Mouse (Mus musculus) CD4-positive, CD25-positive, alpha-beta regulatory T cell, adult 4 months (primary cell): ENCODE results near the gene Tmem200a. TPM values are rescaled to one million over a fixed set of nuclear protein-coding genes. Genes with fewer than 3 reads are reported as not detected.

Source experiments
- ATAC-seq: one replicate; pipeline ENCODE4 v1.8.0; 2017
- polyA plus RNA-seq, 2 experiments: library from polyadenylated mRNA; unstranded; fragments of 100-300 nt; shearing (Covaris generic); gene quantifications; one replicate each; pipeline ENCODE4 v1.2.1; 2017

Tmem200a gene
- polyA plus RNA-seq: not detected

DNA sequence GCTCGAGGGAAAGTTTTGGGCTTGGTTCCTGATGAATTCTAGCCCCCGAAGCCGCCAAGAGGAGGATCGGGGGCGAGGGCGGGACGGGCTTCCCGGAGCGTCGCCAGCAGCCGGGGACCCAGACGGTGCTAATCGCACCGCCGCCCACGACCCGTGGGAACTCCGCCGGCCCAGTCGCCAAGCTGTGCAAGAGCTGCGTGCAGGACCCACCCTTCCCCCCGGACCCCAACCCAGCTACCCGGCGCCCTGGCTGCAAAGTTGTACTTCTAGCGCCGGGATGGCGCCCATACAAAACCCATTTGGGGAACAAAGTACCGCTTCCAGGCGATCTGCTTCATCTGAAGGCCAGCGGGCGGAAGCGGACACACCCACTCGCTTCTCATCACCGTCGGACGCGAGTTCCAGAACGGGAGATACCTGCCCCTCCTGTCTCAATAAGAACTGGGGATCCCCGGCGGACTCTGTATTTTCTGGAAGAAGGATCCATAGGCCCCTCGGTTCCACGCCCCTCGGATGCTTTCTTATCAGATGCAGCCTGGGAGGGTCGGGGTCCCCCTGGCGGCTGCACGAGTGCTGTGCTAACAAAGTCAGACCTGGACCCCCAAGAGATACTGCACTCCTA is at the start of gene Tmem200a:
Gene Tmem200a (minus strand): TSS at position 532 of the 622 bp plus-strand sequence.
- ATAC-seq: no peak

DNA sequence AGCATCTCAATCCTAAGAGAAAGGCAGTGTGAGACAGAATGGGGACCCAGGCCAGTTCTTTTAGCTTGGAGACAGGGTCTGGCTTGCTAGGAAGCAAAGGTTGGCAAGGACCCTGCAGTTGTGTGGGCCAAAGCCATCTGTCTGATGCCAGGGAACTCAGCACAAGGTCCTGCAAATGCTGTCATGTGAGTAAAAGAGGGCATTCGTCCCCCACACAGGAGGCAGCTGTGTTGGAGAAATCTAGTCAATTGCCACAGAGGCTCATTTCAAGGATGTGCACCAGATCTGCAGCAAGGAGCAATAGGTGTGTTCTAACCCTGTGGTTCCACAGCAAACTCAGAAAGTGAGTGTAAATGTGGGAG is 41.0 kb upstream of the Tmem200a start:
- ATAC-seq: no peak

DNA sequence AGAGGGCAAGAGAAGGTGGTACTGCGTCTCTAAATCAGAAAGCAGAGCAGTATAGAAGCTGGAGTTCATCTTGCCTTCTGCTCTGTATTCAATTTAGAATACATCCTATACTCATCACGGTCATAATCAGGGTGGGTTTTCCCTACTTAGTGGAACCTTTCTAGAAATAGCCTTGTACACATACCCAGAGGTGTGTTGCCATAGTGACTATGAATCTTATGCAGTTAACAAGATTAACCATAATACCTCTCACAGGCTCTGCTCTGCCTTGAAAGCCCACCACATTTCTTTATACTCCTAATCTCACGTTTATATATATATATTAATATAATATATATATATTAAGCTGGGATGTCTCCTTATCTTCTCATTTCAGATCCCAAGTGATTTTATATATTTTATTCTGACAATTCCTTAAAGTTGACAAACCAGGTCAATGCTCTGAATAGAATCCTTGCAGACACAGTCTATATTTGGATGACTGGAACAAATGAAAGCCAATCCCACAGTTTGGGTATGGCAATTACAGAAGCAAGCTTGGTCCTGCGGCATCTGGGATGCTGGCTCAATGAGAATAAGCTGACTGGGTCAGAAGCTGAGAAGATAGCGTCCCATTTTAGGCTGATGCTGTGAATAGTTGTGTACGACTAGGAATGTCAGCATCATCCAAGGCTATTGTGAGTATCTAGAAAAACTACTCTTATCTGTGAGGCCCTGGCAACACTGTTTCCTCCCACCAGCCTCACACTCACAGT is 40.4 kb upstream of the Tmem200a start:
- no peak for ATAC-seq

DNA sequence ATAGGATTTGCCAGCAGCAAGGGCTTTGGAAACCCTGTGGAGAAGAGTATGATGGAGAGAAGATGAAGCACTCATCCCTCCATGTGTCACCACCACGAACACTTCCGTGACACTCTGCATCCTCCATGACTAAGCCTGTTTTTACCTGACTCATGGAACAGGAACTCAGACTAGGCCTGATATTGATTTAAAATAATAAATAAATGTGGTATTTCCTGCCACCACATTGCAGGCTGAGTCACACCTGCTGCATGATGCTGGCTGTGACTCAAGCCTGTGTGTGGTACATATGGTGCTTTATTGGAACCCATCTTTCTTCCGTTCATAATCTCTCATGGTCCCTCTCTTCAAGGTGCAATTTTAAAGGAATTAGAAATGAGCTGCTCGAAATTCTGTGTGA is 35.6 kb upstream of the Tmem200a start:
- ATAC-seq: no peak

DNA sequence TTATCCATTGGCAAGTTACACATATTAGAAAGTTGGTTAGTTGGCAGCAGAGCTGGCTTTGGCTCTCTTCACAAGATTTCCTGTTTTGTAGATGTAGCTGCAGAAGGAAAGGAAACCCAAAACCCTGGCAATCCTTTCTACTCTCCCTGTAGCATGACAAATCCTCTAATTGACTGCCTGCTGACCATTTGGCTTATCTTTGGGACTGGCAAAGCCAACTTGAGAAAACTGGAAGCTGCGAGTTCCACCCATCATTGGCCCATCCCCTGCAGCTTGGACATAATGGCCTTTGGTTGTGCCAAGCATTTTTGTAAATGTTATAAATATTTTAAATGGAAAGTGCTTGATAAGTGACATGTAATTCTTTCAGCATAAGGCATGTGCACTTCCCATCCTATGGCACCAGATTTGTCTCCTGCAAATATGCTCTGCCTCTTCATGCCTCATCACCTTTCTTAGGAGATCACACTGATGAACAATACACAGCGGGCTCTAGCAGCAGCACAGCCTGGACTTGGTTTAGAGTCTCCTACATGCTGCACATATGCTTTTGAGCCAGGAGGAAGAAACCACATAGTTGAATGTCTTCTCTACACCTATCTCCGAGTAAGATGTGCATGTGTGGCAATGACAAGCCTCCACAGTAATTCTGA is 24.6 kb upstream of the Tmem200a start:
- no peak for ATAC-seq

DNA sequence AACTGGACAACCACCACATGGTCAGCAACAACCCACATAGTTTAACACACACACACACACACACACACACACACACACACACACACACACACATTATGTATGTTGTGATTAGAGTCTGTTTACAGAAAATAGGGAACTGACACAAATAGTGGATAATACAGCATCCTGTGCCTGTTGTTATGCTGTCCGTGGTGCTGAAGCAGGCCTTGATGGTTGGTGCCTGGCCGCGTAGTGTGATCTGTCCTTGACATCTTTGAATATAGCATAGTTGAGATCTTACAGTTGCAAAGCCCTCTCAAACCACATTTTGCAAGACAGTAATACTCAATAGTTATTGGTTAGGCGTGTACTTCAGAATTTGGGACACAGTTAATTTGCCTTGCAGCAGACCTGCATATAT is 3.2 kb upstream of the Tmem200a start:
- no peak for ATAC-seq

DNA sequence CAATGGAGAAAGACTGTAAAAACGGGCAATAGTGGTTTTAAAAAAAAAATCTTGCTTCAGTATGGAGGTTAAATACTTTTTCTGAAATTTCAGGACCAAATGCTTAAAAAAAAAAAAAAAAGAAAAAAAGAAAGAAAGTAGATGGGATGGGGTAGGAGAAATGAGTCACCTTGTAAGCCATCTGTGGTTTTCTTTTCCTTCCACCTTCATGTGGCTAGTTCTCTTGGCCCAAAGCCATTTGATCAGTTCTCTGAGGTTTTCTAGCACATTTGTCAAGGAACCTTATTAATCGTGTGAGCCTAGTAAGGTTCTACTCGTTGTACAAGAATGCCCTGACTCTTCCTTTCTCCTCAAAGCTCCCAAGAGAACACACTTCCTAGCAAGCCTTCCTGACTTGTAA is 826 bp upstream of the Tmem200a start:
- no peak for ATAC-seq

DNA sequence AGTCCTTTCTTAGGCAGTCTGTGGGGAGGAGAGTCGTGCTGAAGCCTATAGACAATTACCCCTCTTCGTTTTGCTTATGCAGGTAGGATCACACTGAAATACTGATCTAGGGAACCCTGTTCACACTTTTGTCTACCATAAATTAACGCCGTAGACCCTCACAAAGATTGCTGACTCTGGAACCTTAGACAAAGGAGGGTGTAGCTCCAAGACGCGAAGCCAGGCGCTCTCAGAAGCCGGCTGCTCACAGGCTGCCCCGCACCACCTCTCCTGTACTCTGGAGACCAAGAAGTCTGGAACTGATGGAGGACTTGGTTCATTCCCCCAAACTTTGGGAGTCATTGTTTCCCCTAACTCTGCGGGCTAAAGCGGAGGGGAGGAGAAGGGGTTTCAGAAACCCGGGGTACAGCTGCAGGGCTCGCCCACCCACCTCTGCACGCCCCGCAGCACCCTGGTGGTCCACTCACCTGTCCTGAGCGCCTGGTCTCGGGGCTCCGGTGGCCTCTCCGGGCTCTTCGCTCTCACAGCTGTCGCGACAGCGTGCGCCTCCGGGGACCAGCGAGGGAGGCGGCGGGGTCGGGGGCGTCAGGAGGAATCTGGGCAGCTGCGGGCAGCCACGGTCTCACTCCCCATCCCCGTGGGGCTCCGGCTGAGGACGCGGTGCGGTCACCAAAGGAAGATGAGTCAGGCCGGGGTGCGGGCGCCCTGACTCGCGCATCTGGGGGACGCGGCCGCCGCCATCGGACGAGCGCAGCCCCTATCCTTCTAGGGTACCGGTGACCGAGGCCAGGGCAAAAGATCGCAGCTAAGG is 976 bp downstream of the Tmem200a start, which contains the start of gene Gm9767:
Gene Gm9767 (plus strand): TSS at position 585 of the 811 bp plus-strand sequence.
- ATAC-seq: no peak

DNA sequence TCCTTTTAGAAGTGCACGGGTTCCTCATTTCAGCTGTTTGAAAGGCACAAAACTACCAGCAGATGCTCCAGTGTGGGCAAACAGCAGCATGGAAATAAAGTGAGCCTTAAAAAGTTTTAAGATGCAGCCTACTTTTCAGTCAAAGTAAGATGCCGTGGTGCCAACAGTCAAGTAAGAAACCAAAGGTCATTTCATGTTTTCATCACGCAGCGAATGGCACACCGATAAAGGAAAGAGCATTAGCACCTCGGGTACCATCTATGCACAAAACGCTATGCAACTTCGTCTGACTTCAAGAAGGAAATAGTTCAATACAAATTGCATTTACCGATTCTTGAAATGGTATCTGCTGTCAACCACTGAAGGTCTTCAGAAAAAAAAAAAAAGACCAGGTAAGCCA is 1.9 kb downstream of the Tmem200a start:
- no peak for ATAC-seq

DNA sequence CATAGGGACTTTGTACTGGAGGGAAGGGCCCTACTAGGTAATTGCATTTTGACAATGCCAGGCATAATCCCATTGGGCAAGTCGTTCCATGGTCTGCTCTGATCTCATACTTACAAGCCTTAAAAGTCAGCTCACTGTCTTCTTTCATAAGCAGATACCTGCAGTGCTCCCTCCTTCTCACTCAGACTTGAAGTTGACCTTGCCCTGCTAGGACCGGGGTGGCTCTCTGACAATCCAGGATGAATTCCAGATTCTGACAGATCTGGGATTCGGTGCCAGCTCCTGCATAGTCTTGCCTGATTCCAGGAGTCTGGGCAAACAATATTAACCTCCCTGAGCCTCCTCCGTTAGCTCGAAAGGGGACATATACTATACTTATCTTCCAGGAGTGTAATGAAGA is 6.9 kb downstream of the Tmem200a start:
- ATAC-seq: no peak

DNA sequence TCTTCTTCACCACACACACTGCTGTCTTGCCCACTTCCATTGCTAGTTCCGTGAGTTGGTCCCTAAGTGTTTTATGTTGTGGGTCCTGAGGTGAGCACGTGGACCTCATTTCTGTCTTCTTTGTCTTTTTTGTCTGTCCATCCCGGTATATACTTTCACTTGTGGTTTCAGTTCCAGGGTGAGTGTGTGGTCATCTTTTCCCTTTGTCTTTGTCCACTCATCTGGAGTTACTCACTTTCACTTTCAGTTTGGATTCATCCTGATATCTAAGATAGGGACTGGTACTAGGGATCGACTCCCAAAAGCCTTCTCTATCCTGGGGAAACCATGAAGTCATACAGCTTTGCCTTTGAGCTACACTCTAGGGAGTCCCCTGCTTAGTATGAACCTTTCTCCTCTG is 15.8 kb downstream of the Tmem200a start:
- ATAC-seq: no peak

DNA sequence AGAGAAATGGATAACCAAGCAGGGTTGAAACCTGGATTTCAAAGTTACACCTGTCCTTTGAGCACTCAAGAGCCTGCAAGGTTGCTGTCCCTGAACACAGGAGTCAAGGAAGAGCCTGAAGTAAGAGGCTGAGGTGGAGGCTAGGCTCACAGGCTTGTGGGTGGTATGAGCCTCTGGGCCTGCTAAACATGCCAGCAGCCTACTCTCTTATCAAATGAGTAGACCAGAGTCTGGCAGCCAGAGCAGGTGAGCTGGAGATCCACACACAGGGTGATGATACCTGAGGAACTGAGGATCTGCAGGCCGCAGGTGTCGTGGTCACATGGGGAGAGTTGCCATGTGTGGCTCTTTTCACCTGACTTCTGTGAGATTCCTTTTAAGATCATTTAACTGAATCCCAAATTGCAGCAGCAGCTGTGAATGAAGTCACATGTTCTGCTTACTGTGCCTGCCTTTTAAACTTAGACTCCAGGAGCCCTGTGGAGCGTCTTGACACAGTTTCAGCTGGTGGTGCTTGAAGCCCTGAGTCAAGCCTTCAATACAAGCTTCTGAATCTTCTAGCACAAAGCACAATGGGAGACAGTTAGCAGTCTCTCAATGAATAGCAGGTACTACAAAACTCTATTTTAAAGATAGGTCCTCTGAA is 19.1 kb downstream of the Tmem200a start:
- no peak for ATAC-seq

DNA sequence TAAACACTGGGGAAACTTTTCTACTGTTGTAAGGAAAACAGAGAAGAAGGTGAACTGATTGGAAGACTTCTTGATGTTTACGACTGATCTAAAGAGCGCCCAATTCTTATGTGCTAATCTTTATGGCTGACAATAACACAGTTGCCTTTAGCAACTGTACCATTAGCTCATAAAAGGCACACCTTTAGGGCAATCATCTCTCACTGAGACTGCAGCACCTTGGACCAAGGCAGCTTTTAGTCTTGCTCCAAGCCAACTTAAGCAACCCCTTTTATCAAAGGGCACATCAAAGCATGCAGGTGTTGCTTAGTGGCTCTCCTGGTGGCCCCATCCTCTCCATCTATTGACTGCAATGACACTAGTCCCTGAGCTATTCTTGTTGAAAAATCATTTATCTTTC is 27.7 kb downstream of the Tmem200a start:
- no peak for ATAC-seq

DNA sequence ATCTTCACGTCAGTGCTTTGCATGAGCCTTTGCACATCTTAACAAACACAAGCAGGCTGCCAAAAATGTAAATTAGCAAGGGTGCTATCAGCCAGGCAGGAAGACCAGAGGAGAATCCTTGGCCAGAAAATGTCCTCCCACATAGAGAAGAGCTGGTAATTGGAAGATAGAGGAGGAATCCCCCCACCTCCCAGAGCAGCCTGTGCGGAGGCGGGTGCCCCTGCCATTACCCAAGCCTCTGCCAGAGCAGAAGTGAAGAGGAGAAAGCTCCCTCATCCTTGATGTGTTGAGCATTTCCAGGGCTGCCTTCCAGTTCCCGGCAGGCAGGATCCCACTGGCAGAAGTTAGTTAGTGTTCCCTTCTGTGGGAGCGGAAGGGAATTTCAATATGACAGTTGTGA is 43.9 kb downstream of the Tmem200a start:
- no peak for ATAC-seq

DNA sequence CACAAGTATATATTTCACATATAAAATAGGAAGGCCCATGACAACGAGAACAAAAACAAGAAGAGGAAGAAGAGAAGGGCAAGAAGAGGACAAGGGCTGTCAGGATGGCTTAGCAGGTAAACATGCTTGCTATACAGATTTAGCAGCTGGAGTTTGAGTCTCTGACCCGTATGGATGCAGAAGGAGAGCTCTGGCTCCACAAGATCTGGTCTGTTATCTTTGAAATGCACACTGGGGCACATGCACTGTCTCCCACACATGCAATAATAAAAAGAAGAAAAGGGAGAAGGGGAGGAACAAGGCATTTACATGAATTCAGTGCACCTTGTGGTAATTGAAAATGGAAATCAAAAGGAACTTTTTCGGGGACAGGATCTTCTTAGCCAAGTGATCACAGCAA is 60.1 kb downstream of the Tmem200a start:
- ATAC-seq: no peak

DNA sequence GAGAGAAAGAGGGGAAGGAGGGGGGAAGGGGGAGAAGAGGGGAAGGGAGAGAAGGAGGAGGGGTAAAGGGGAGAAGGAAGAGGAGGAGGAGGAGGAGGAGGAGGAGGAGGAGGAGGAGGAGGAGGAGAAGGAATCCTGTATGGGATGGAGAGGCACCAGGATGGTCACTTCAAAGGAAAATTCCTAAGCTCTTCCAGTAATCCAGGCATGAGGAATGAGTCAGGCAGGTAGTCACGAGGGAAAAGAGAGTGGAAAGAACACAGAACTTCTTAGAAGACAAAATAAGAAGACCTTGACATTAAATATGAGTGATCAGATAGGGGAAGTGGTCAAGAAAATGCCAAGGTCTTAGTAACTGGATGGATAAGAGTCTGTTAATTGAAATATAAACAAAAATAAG is 64.6 kb downstream of the Tmem200a start:
- no peak for ATAC-seq

DNA sequence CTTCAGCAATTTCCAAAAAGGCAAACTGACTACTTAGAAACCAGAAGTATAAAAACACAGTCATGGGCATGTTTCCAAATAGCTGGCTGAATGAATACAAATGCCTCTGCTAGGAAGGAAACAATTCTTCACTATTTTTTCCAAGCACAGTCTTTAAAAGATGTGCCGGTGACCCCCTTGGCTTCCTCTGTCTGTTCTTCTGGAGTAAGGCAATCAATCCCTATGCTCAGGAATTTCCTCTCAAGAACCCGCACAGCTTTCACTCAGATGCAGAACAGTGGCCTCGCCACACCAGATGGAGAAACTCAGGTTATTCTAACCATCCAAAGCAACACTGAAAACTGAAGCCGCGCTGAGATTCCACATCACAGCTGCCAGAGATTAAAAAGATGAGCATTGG is 69.9 kb downstream of the Tmem200a start:
- no peak for ATAC-seq

DNA sequence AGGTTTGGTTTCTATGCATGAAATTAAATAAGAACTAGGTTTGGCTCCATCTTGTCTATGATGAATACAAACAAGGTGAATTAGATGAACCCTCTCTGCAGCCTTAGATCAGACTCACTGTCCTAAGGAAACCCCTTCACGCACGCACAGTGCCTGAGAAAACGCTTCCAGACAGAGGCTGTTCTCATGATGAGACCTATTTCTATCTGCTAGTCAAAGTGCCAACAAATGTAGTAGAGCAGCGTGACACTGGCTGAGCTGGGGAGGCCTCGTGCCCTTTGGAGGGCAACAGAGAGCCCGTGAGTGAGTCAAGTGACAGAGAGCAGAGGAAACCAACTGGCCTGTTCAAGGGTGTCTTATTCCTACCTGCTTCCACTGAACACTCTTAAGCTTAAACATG is 73.4 kb downstream of the Tmem200a start:
- ATAC-seq: no peak

DNA sequence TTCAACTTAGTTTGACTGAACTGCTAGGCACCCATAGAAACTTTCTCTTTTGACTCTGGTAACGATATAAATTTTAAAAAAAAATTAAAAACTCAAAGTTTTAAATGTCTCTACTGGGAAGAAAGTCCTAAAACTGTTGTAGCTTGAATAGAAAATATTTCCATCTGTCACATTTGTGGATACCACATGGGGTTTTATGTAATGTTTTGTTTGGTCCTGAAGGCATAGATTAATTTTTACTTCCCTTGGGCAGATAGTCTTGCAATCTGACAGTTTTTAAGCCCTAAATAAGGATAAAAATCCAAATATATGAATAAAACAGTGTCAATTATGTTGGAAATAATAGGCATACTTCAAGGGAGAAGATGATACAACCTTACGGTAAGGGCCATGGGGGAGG is 78.0 kb downstream of the Tmem200a start:
- ATAC-seq: no peak

DNA sequence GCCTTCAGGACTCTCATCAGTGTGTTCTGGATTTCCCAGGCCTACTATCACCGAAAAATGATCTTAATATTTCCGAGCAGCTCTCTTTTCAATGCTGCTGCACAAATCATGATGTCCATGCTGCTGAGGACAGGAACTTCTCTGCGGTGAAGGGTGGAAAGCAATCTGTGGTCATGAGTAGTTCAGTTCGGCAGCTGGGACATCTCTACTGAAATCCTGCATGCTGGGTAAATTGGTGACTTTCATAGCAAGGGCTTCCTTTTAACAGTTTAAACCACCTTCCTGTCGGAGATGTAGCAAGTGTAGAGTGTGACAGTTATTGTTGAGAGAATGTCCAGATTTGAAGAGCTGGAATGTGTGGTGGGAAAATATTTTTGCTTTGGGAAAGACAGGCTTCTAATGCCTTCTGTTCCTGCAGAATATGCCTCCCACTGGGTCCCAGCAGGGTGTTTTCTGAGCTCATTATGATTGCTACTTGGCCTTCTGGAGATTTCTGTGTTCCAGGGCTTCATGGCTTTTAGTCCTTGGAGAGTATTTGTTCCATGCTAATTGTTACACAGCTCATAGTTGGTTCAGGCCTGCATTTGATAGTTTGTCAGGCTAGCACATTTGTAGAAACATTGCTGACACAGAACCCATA is 79.4 kb downstream of the Tmem200a start:
- ATAC-seq: no peak

DNA sequence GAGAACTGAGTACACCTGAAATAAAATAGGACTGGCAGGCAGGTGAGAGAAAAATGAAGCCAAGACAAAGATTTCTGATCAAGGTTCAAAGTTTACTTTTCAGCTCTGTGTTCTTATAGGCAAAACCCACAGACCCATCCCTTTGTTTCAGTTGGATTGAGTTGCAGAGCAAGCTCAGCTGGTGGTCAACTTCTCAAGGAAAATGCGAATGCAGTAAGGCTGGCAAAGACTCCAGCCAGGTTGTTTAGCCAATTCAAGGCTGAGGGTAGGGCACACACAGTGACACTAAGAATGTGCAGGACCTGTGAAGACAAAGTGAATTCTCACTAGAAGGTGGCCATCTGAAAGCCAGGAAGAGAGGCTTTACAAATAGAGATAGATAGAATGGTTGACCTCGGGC is 94.8 kb downstream of the Tmem200a start:
- no peak for ATAC-seq

DNA sequence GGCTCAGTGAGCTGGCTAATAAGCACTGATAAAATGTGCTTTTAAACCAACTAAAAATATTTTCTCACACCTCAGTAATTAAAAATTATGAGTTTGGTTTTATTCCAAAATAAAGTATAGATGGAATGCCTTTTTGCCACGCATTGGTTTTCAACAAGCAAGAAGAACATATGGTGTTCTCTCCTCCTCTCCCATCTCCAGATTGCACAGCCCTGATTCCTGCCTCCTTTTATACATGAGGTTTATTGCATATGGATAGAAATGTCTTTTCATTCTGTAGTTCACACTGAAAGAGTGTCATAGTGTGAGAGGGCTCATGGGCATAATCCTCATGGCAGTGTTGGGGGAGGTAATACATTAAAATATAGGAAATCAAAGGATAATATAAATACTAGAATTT is 96.2 kb downstream of the Tmem200a start:
- ATAC-seq: no peak
